ENCODE assay signal across 14 mouse cellular contexts in genomic region chr2:155878964-155879876, GRCm38 (mm10). TPM values are rescaled to one million over a fixed set of nuclear protein-coding genes. Genes with fewer than 3 reads are reported as not detected.
DNase-seq lines count a peak whose midpoint lies in the region; ATAC-seq and TF ChIP-seq lines count a peak whose summit lies in the region.
"Had no signal": no experiment of that assay in that cellular context is flagged by ENCODE, and none has a peak within 500 bp of the region (broad histone marks: within the 10 kb centered on the region; RNA-seq: fewer than 3 reads in every experiment).

No protein-coding gene starts in this region.

- WGBS in embryonic facial prominence, embryonic 14.5 days: 78% methylated on average over 20 of the region's 21 CpGs
- 86% methylated on average over 21 of the region's 21 CpGs for WGBS in embryonic facial prominence, embryonic 10.5 days
- 65% methylated on average over 21 of the region's 21 CpGs for WGBS in bone marrow, adult 2 months
- WGBS in kidney, embryonic 16.5 days: 51% methylated on average over 21 of the region's 21 CpGs

- TF ChIP-seq POLR2A in bone marrow, adult 2 months (IDR thresholded peaks at IDR 0.05; ENCODE audit: borderline replicate concordance, control insufficient read depth, low read depth, low read length): no peak

- no peak; the same call in 1 of the 2 replicates for ATAC-seq in embryonic facial prominence, embryonic 14.5 days (ENCODE audit: low read depth)
- ATAC-seq in kidney, embryonic 16.5 days (ENCODE audit: low FRiP score, low TSS enrichment): peak; percentile 54
- ATAC-seq: midbrain, embryonic 15.5 days had no signal

- intact Hi-C loops in gastrocnemius, postnatal 36 days (cut with DNase I): no loop called here

- no peak overlapping the region for H3K27ac ChIP-seq in embryonic facial prominence, embryonic 14.5 days (replicated peaks; ENCODE audit: low read depth, low read length)
- no peak overlapping the region for H3K27ac ChIP-seq in embryonic facial prominence, embryonic 10.5 days (replicated peaks)
- peak overlapping the region; percentile 67 for H3K27ac ChIP-seq in bone marrow, adult 2 months (ENCODE audit: control insufficient read depth, insufficient read depth, low read depth, low read length, poor library complexity)
- 0 out of 2 replicates have a peak overlapping the region, but pooled peaks have one; percentile 1 for H3K27ac ChIP-seq in kidney, embryonic 16.5 days (ENCODE audit: low read length)
- H3K27ac ChIP-seq: embryonic facial prominence, embryonic 12.5 days; heart, embryonic 13.5 days; midbrain, embryonic 15.5 days had no signal

- H3K36me3 ChIP-seq in embryonic facial prominence, embryonic 14.5 days (ENCODE audit: control insufficient read depth, insufficient read depth, low read length): peaks cover 44% of the 10 kb centered on the region
- peaks cover 73% of the 10 kb centered on the region for H3K36me3 ChIP-seq in embryonic facial prominence, embryonic 10.5 days (replicated peaks)
- H3K36me3 ChIP-seq in kidney, embryonic 16.5 days (ENCODE audit: insufficient read depth, low read length): peaks cover 19% of the 10 kb centered on the region

- DNase-seq in embryonic facial prominence, embryonic 14.5 days (ENCODE audit: low spot score): peak; percentile 17
- no peak for DNase-seq in embryonic facial prominence, embryonic 10.5 days (ENCODE audit: low spot score)
- DNase-seq in 416B (ENCODE audit: low read depth): peak; percentile 96
- DNase-seq in cerebellum, postnatal 25 days: no peak
- DNase-seq in gastrocnemius, postnatal 36 days: no peak
- DNase-seq in thymus, postnatal 36 days: no peak
- DNase-seq: retina, postnatal 1 day had no signal

- no peaks in the 10 kb centered on the region for H3K27me3 ChIP-seq in embryonic facial prominence, embryonic 14.5 days (replicated peaks; ENCODE audit: control insufficient read depth, insufficient read depth, low read length)
- H3K27me3 ChIP-seq in embryonic facial prominence, embryonic 10.5 days (replicated peaks; ENCODE audit: low read depth, poor library complexity, severe bottlenecking): no peaks in the 10 kb centered on the region
- H3K27me3 ChIP-seq in kidney, embryonic 16.5 days (ENCODE audit: insufficient read depth, low read length): no peaks in the 10 kb centered on the region
- H3K27me3 ChIP-seq: embryonic facial prominence, embryonic 12.5 days; heart, embryonic 13.5 days; midbrain, embryonic 15.5 days had no signal

- H3K9me3 ChIP-seq in embryonic facial prominence, embryonic 14.5 days (ENCODE audit: control insufficient read depth, low read length): no peaks in the 10 kb centered on the region
- no peaks in the 10 kb centered on the region for H3K9me3 ChIP-seq in embryonic facial prominence, embryonic 10.5 days
- no peaks in the 10 kb centered on the region for H3K9me3 ChIP-seq in kidney, embryonic 16.5 days (ENCODE audit: low read length)
- H3K9me3 ChIP-seq: embryonic facial prominence, embryonic 12.5 days; heart, embryonic 13.5 days; midbrain, embryonic 15.5 days had no signal

- no peak overlapping the region for H3K4me3 ChIP-seq in embryonic facial prominence, embryonic 14.5 days (ENCODE audit: low read depth, low read length)
- no peak overlapping the region for H3K4me3 ChIP-seq in embryonic facial prominence, embryonic 10.5 days
- H3K4me3 ChIP-seq in bone marrow, adult 2 months (replicated peaks; ENCODE audit: control insufficient read depth, low read depth, low read length): no peak overlapping the region
- H3K4me3 ChIP-seq in kidney, embryonic 16.5 days (ENCODE audit: low read length): no peak overlapping the region
- H3K4me3 ChIP-seq: embryonic facial prominence, embryonic 12.5 days; heart, embryonic 13.5 days; midbrain, embryonic 15.5 days had no signal

- H3K9ac ChIP-seq in embryonic facial prominence, embryonic 14.5 days (ENCODE audit: low read depth, low read length): no peak overlapping the region
- H3K9ac ChIP-seq in kidney, embryonic 16.5 days (replicated peaks; ENCODE audit: low read length): no peak overlapping the region
- H3K9ac ChIP-seq: embryonic facial prominence, embryonic 12.5 days; heart, embryonic 13.5 days; midbrain, embryonic 15.5 days had no signal

- TF ChIP-seq CTCF in bone marrow, adult 2 months (IDR thresholded peaks at IDR 0.05; ENCODE audit: control insufficient read depth, insufficient read depth, low read length): no peak

- no peak overlapping the region for H3K4me2 ChIP-seq in embryonic facial prominence, embryonic 14.5 days (ENCODE audit: low read depth, low read length)
- no peak overlapping the region for H3K4me2 ChIP-seq in kidney, embryonic 16.5 days (replicated peaks; ENCODE audit: low read depth, low read length)
- H3K4me2 ChIP-seq: embryonic facial prominence, embryonic 12.5 days; heart, embryonic 13.5 days; liver, embryonic 11.5 days; midbrain, embryonic 15.5 days had no signal

- H3K4me1 ChIP-seq in embryonic facial prominence, embryonic 14.5 days (ENCODE audit: control insufficient read depth, insufficient read depth, low read length): no peaks in the 10 kb centered on the region; the same call in 1 of the 2 replicates
- H3K4me1 ChIP-seq in embryonic facial prominence, embryonic 10.5 days: no peaks in the 10 kb centered on the region
- peaks cover 2% of the 10 kb centered on the region; the same call in 1 of the 2 replicates for H3K4me1 ChIP-seq in bone marrow, adult 2 months (ENCODE audit: control insufficient read depth, insufficient read depth, low read length)
- no peaks in the 10 kb centered on the region for H3K4me1 ChIP-seq in kidney, embryonic 16.5 days (ENCODE audit: insufficient read depth, low read length)
- H3K4me1 ChIP-seq: embryonic facial prominence, embryonic 12.5 days; midbrain, embryonic 15.5 days had no signal

RNA-seq across cellular contexts. Expression of gene Fam83c, which starts 44.6 kb away (rescaled TPM):
- polyA plus RNA-seq in embryonic facial prominence, embryonic 14.5 days (2014; fragmentation: Nextera tagmentation; extraction: Ambion mirVana): 0.74 and 1.1 TPM in 2 replicates
- 0.29 and 0.41 TPM in 2 replicates for polyA plus RNA-seq in embryonic facial prominence, embryonic 10.5 days (2016; fragmentation: Nextera tagmentation; extraction: Ambion mirVana)
- polyA plus RNA-seq in bone marrow, adult 2 months (2011; ENCODE audit: insufficient read depth, insufficient read length, low replicate concordance, missing spikeins): not detected in 2 replicates
- 0.18 and 0.21 TPM in 2 replicates for polyA plus RNA-seq in kidney, embryonic 16.5 days (2015; fragmentation: Nextera tagmentation; extraction: Ambion mirVana)
- total RNA-seq in gastrocnemius, postnatal 36 days (2021): not detected
- total RNA-seq: layer of hippocampus, adult 18-20 months had no signal

RNA-seq across cellular contexts. Expression of gene Uqcc1, which starts 50.9 kb away (rescaled TPM):
- 58.3 and 65.9 TPM in 2 replicates for polyA plus RNA-seq in embryonic facial prominence, embryonic 14.5 days (2014; fragmentation: Nextera tagmentation; extraction: Ambion mirVana)
- 74.2 and 82.8 TPM in 2 replicates for polyA plus RNA-seq in embryonic facial prominence, embryonic 10.5 days (2016; fragmentation: Nextera tagmentation; extraction: Ambion mirVana)
- 7.6 and 14.9 TPM in 2 replicates for polyA plus RNA-seq in bone marrow, adult 2 months (2011; ENCODE audit: insufficient read depth, insufficient read length, low replicate concordance, missing spikeins)
- 84.1 and 94.3 TPM in 2 replicates for polyA plus RNA-seq in kidney, embryonic 16.5 days (2015; fragmentation: Nextera tagmentation; extraction: Ambion mirVana)
- total RNA-seq in gastrocnemius, postnatal 36 days (2021): 100 to 1,000 TPM; 151 to 164 TPM

RNA-seq across cellular contexts. Expression of gene Eif6, which starts 52.5 kb away (rescaled TPM):
- polyA plus RNA-seq in embryonic facial prominence, embryonic 14.5 days (2014; fragmentation: Nextera tagmentation; extraction: Ambion mirVana): 151 and 162 TPM in 2 replicates
- 247 and 259 TPM in 2 replicates for polyA plus RNA-seq in embryonic facial prominence, embryonic 10.5 days (2016; fragmentation: Nextera tagmentation; extraction: Ambion mirVana)
- 88.2 and 146 TPM in 2 replicates for polyA plus RNA-seq in bone marrow, adult 2 months (2011; ENCODE audit: insufficient read depth, insufficient read length, low replicate concordance, missing spikeins)
- polyA plus RNA-seq in kidney, embryonic 16.5 days (2015; fragmentation: Nextera tagmentation; extraction: Ambion mirVana): 216 and 233 TPM in 2 replicates
- total RNA-seq in gastrocnemius, postnatal 36 days (2021): 10 to 100 TPM; 36.1 to 45.9 TPM

RNA-seq across cellular contexts. Expression of gene BC029722, which starts 60.0 kb away (rescaled TPM):
- polyA plus RNA-seq in embryonic facial prominence, embryonic 14.5 days (2014; fragmentation: Nextera tagmentation; extraction: Ambion mirVana): 10.8 and 12.2 TPM in 2 replicates
- 7.1 and 8.4 TPM in 2 replicates for polyA plus RNA-seq in embryonic facial prominence, embryonic 10.5 days (2016; fragmentation: Nextera tagmentation; extraction: Ambion mirVana)
- polyA plus RNA-seq in bone marrow, adult 2 months (2011; ENCODE audit: insufficient read depth, insufficient read length, low replicate concordance, missing spikeins): 7.8 and 17.8 TPM in 2 replicates
- 18.9 and 20.0 TPM in 2 replicates for polyA plus RNA-seq in kidney, embryonic 16.5 days (2015; fragmentation: Nextera tagmentation; extraction: Ambion mirVana)
- 10 to 100 TPM; 22.3 to 23.2 TPM for total RNA-seq in gastrocnemius, postnatal 36 days (2021)

Comparison
In these comparisons a context has a peak if more than half of its experiments do, and no peak if none do; other contexts are left out.
1. DNase-seq: peak in embryonic facial prominence, embryonic 14.5 days (single experiment) and 416B (single experiment); none in embryonic facial prominence, embryonic 10.5 days (single experiment), cerebellum, postnatal 25 days (0 of 2), gastrocnemius, postnatal 36 days (0 of 2) and thymus, postnatal 36 days (0 of 2).
2. H3K27ac ChIP-seq: peak in bone marrow, adult 2 months (single experiment) and kidney, embryonic 16.5 days (single experiment); none in embryonic facial prominence, embryonic 14.5 days (single experiment) and embryonic facial prominence, embryonic 10.5 days (single experiment).